Mouse (Mus musculus): ENCODE data around the gene Olfr691.

DNA sequence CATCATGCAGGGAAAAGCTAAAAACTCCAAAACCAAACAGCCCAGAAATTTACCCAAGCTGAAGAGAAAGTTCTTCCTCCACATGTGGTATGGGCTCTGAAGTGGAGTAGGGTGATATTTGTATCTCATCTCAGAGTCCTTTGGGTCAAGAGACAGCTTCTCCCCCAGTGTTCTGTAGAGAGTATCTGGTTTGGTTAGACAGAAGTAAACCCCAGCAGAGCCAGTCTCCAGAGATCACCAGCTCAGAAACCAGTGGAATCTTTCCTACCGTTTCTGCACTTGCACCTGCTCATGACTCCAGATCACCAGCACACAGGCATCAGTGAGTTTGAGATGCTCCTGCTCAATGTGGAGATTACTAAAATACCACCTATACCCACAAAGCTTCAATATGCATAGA is 8.1 kb downstream of the Olfr691 start, which contains the start of gene Olfr690:
- no peak for TF ChIP-seq CTCF (IDR thresholded peaks at IDR 0.05; ENCODE audit: control insufficient read depth, insufficient read depth, insufficient replicate concordance, low read depth, low read length)
- no peak for TF ChIP-seq POLR2A (IDR thresholded peaks at IDR 0.05; ENCODE audit: control insufficient read depth, low read depth, low read length)
